Mouse (Mus musculus): Measurements from ENCODE around the gene Mrps12.

GRCm38 (mm10) chr7:28697277-28697676 lies 44.3 kb downstream of the Mrps12 start:
- TF ChIP-seq POLR2A (IDR thresholded peaks at IDR 0.05; ENCODE audit: borderline replicate concordance, insufficient read depth, low read length): no peak
- TF ChIP-seq CTCF (IDR thresholded peaks at IDR 0.05; ENCODE audit: borderline replicate concordance, insufficient read depth, low read depth, low read length): no peak
